Mouse (Mus musculus) MEL (cell line): Measurements from ENCODE around the gene Pex14.

Experiments
- CHD1 ChIP-seq: IDR thresholded peaks from 2 replicates; pipeline ENCODE4 v1.6.1; 2012; ENCODE audit warnings: low read depth, mild to moderate bottlenecking, inconsistent platforms, low read length, improper control_type of control experiment
- CHD2 ChIP-seq: IDR thresholded peaks from 2 replicates; pipeline ENCODE4 v1.6.1; 2011; ENCODE audit warnings: low read length, improper control_type of control experiment
- CTCF ChIP-seq, 3 experiments: IDR thresholded peaks in 2 of 3; conservative IDR thresholded peaks in 1 of 3; 2 replicates each; pipeline ENCODE4 v1.5.1; 2011 to 2012; ENCODE audit warnings: low read length in 3 of 3, low read depth in 2 of 3, mild to moderate bottlenecking in 2 of 3, improper control_type of control experiment in 1 of 3, inconsistent platforms in 1 of 3, mixed read lengths in 1 of 3, moderate library complexity in 1 of 3; ENCODE audit not compliant: control insufficient read depth in 1 of 3, insufficient read depth in 1 of 3, poor library complexity in 1 of 3, severe bottlenecking in 1 of 3
- ELF1 ChIP-seq: IDR thresholded peaks from 2 replicates; pipeline ENCODE4 v1.6.1; 2014; ENCODE audit warnings: low read depth, mild to moderate bottlenecking, inconsistent platforms, low read length, improper control_type of control experiment, moderate library complexity
- EP300 ChIP-seq, 2 experiments: IDR thresholded peaks; 2 replicates each; pipeline ENCODE4 v1.6.1; 2011; ENCODE audit warnings: improper control_type of control experiment in 2 of 2, low read length in 2 of 2, low read depth in 1 of 2, mild to moderate bottlenecking in 1 of 2
- GABPA ChIP-seq: IDR thresholded peaks from 2 replicates; pipeline ENCODE4 v1.6.1; 2012; ENCODE audit warnings: low read depth, mild to moderate bottlenecking, inconsistent platforms, low read length, improper control_type of control experiment, moderate library complexity
- NELFE ChIP-seq: IDR thresholded peaks from 2 replicates; pipeline ENCODE4 v1.6.1; 2011; ENCODE audit warnings: low read depth, low read length, improper control_type of control experiment
- POLR2A ChIP-seq, 2 experiments: IDR thresholded peaks; 2 replicates each; pipeline ENCODE4 v1.6.1; 2011 to 2012; ENCODE audit warnings: low read length in 2 of 2, mild to moderate bottlenecking in 2 of 2, control low read depth in 1 of 2, improper control_type of control experiment in 1 of 2, low read depth in 1 of 2, moderate library complexity in 1 of 2; ENCODE audit not compliant: control insufficient read depth in 1 of 2, insufficient read depth in 1 of 2, poor library complexity in 1 of 2
- POLR2AphosphoS5 ChIP-seq: IDR thresholded peaks from 2 replicates; pipeline ENCODE4 v1.6.1; 2012; ENCODE audit warnings: low read depth, borderline replicate concordance, mild to moderate bottlenecking, inconsistent platforms, low read length, moderate library complexity, mixed read lengths
- TBP ChIP-seq: IDR thresholded peaks from 2 replicates; pipeline ENCODE4 v1.8.0; 2011; ENCODE audit warnings: low read depth, low read length, improper control_type of control experiment
- UBTF ChIP-seq: IDR thresholded peaks from 2 replicates; pipeline ENCODE4 v1.6.1; 2012; ENCODE audit warnings: low read depth, mild to moderate bottlenecking, inconsistent platforms, low read length, improper control_type of control experiment, moderate library complexity, borderline replicate concordance; ENCODE audit not compliant: insufficient read depth
- USF1 ChIP-seq: IDR thresholded peaks from 2 replicates; pipeline ENCODE4 v1.6.1; 2014; ENCODE audit warnings: low read depth, mild to moderate bottlenecking, inconsistent platforms, low read length, improper control_type of control experiment, moderate library complexity
- ZC3H11A ChIP-seq: IDR thresholded peaks from 2 replicates; pipeline ENCODE4 v1.6.1; 2012; ENCODE audit warnings: low read depth, mild to moderate bottlenecking, inconsistent platforms, low read length, improper control_type of control experiment
- ZKSCAN1 ChIP-seq: IDR thresholded peaks from 2 replicates; pipeline ENCODE4 v1.6.1; 2012; ENCODE audit warnings: low read depth, mild to moderate bottlenecking, inconsistent platforms, low read length, improper control_type of control experiment, moderate library complexity

DNA sequence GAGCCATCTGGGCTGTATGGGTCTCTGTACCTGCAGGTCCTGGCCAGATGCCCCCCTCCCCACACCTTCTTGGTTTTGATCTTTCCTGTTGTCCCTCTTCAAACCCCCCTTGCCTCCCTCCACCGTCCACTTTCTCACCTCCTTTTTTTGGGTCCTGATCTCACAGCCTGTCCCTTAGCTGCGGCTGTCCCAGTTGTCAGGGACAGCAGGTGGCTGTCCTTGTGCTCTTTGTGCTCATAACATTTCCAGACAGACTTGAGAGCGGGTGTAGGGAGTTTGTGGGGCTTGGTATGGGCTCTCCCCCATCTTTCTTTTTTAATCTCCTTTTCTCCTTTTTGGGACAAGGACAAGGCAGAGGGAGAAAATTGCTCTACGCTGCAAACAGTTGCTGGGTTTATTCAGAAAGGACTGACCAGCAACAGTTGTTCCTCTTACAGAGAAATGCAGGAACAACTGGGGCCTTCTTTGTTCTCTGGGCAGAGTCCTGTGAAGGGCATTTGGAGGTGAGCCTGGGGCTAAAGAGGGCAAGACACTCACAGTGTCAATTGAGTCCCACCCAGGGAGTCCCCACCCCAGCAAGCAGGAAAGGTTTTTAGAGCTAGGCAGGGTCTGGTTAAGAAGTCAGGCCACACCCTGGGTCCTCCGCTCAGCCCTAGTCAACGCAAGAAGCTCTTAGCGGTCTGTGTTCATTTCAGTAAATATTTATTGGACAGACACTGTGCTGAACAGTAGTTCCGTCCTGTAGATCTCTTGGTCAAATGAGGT lies 186.7 kb downstream of the Pex14 start:
- TF ChIP-seq POLR2AphosphoS5 (no peak), POLR2A (IDR thresholded peaks at IDR 0.05; ENCODE audit: control insufficient read depth in 1 of 2, insufficient read depth in 1 of 2, low read depth in 1 of 2, low read length in 2 of 2, poor library complexity in 1 of 2) (no peak), GABPA (no peak), CHD2 (no peak), CHD1 (no peak), UBTF (no peak), ZKSCAN1 (no peak), ZC3H11A (no peak), CTCF (IDR thresholded peaks at IDR 0.05 in 2 of 3, conservative IDR thresholded peaks at IDR 0.05 in 1 of 3; ENCODE audit: control insufficient read depth in 1 of 3, insufficient read depth in 1 of 3, low read depth in 2 of 3, low read length in 3 of 3, poor library complexity in 1 of 3, severe bottlenecking in 1 of 3) (no peak), ELF1 (no peak), USF1 (no peak), TBP (no peak), EP300 (IDR thresholded peaks at IDR 0.05; ENCODE audit: low read depth in 1 of 2, low read length in 2 of 2) (no peak), NELFE (no peak)
